Mouse (Mus musculus): Measurements from ENCODE around the gene Mettl7a3.
"Not testable (repeated sequence)": the region's sequence is repeated elsewhere in the genome, so short reads cannot be mapped to it uniquely, and the experiment has no call there.

DNA sequence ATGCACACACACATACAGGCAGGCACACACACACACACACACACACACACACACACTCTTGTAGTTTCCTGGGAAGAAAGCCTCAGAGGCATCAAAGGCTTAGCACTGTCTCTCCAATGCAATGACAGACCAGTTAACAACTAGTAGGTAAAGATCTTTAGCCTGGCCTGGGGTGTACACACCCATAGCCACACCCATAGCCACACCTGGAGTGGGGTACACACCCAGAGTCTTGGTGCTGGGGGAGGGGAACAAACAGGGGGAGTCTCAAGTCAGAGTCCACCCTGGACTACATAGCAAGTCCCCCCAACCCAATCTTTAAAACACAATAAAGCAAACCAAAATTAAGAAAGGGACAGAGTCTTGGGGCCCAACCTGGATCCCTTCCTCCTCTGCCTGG, 2.6 kb downstream of the Mettl7a3 start:
- TF ChIP-seq FOSL1 (IDR thresholded peaks at IDR 0.05; ENCODE audit: insufficient read depth, low read length, poor library complexity, severe bottlenecking); CTCF (IDR thresholded peaks at IDR 0.05; ENCODE audit: control insufficient read depth, insufficient read depth, insufficient read length); MYOD1 (IDR thresholded peaks at IDR 0.05; ENCODE audit: control insufficient read depth, insufficient read length, low read depth); USF1 (IDR thresholded peaks at IDR 0.05; ENCODE audit: low read depth): not testable (repeated sequence)
